Mouse (Mus musculus): ENCODE measurements at regions not wholly inside any gene's neighbourhood (a gene's known extent, or its start where the extent isn't known, plus 50 kb on each side); places are given as distances from the start of the nearest gene placed in this dataset.

DNA sequence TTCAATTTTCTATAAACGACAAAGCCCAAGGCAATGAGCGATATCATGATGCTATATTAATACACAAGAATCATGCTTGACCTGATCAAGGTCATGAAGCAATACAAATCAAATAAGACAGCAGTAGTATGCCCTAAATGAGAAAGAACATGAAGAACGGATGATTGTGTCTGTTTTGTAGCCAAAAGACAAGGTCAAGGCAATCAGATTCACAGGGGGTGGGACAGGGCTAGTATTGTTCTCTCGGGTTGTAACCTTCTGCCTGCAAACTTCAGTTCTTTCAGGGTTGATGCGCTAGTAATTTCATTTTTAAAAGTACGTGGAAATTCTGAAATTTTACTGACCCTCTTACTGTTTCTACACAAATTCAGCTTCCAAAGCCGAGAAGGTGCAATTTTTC, 206.7 kb downstream of the Arl4a start:
- DNase-seq = no peak

DNA sequence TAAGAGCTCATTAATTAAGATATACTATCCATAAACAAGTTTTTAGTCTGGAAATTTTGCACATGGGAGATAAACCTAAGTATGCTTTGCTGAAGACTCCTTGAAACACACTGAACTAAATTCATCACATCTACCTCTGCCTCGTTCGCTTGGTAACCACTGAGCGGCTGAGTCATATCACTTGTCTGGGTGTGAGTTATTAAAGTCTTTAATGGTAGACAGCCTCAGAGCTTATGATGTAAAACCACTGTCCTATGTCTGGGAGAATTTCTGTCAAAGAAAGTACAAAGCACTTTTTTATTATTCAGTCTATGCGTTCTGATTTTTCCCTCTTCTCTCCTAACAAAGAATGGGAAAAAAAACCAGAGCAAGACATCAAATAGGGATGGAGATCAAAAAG, 207.3 kb downstream of the Arl4a start:
- DNase-seq = no peak

GRCm38 (mm10) chr12:39822671-39823070, 215.2 kb downstream of the Arl4a start:
- no peak for DNase-seq

DNA sequence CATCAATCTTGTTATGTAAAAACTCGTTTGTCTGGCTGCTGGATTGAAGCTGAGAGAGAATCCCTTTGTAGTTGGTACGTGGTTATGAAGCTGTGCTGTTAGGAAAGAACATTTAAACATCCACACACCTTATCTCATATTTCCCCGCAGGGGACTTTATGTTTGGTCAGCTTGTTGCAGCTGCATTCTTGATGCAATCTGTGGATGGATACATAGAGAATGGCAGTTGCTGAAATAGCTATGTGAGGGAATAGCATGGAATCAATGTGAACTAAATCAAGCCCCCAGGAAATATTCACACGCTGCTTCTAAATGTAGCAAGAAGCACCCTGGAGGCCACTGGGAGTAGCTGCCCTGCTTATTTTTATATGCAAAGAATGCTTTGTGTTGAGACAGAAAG, 236.3 kb downstream of the Arl4a start:
- DNase-seq = no peak

- DNase-seq = no peak
These were observed 240.0 kb downstream of the Arl4a start for GRCm38 (mm10) chr12:39797843-39798242.

DNA sequence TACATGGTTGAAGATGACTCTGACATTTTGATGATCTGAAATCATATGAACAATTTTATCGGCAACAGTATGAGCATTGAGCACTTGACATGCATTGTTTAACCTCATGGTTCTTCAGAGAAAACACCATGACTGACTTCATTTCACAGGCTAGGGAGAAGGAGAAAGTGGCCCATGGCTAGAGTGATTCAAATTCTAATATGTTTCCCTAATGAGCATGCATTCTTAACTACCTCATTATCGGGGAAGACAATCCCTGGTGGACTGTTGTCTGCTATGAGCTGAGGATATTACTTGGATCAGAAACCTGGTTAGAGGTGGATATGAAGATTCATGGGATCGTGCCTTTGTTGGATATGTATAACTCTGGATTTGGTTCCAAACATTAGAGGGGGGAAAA, 240.9 kb downstream of the Arl4a start:
- no peak for DNase-seq

GRCm38 (mm10) chr12:39785026-39785425, 252.8 kb downstream of the Arl4a start:
- no peak for DNase-seq

- DNase-seq = no peak
These were observed 253.3 kb downstream of the Arl4a start for GRCm38 (mm10) chr12:39784532-39784931.

DNA sequence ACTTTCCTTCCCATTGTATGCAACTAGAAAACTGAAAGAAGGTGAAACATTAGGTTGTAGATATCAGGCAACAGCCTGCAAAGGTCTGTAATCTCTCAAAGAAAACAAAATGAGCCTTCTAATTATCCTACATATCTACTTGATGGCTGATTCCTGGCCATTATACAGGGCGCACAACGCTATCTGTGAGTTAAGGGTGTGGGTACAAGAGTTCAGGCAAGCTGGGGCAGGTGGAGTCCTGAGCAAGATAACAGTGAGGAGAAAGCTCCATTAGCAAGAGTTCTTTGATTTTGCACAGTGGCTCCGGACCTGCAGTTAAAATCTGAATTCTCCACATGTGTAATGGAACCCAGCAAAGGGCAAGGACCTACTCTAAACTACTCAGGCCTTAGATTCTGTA, 261.7 kb downstream of the Arl4a start:
- DNase-seq = no peak

DNA sequence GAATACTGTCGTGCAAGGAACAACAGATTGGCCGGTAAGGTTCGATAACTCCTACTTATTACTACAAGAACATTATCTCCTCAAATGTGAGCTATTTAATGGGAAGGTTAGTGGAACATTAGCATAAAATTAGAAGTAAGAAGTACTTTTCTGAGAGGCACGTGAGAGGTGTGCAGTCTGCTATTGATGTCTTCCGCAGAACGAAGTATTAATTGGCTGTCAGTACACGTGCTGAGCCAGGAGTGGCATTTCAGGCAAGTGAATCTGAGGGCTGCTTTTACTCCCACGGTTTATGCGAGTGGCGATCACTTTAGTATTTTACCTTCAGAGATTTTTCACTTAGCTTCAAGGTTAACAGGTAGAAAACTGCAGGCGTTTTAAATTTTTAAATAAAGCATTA, 270.8 kb downstream of the Arl4a start:
- DNase-seq = no peak

GRCm38 (mm10) chr12:39763529-39763928, 274.3 kb downstream of the Arl4a start:
- no peak for DNase-seq

DNA sequence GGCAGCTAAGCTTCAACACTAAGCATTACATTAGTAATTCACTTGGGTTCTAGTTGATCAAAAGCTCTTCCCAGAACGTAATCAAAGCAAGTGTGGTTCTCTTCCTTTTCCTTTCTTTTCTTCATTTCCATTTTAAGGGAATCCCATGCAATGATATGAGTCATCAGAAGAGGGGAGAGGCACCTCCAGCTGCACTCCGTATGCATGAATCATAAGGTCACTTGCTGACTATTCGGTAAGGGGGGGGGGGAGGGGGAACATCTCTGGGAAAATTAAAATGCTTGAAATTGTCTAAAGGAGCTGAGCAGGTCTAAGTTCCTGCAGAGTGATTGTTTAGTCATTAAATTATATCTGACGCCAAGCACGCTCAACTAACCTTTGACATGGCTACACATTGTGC, 275.9 kb downstream of the Arl4a start:
- no peak for DNase-seq

- no peak for DNase-seq
These were observed 276.5 kb downstream of the Arl4a start for GRCm38 (mm10) chr12:39761326-39761725.

DNA sequence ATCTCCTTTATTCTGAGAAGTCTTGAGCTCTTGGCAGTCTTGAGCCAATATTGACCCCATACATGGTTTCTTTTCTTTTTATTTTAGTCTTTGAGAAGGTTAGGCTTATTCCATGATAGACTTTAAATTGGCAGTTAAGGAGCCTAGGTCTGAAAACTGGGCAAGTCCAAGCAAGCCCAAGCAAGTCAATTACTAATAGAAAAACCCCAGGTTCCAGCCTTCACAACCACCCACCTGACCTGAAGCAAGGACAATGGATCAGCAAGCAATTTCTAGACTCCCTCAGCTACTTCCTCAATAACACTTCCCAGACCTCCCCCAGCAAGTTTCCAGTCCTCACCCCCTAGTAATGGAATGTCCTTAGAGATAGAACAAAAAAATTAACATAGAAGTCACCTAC, 279.9 kb downstream of the Arl4a start:
- no peak for DNase-seq

DNA sequence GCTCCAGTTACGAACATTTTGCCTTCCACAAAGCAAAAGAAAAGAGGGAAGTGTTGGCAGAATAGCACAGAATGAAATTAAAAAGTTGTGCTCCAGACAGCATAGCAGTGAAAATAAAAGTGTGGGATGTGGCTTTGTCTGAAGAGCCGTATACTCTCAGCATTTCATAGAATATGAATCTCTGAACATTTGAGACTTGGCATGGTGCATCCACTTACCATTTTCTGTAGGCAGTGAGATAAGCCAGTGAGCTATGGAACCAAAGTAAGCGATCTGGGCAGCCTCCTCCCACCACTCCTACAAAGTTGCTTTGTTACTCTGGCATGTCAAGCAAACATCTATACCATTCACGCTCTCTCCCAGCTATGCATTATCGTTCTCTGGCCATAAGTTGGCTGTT, 286.0 kb downstream of the Arl4a start:
- no peak for DNase-seq

DNA sequence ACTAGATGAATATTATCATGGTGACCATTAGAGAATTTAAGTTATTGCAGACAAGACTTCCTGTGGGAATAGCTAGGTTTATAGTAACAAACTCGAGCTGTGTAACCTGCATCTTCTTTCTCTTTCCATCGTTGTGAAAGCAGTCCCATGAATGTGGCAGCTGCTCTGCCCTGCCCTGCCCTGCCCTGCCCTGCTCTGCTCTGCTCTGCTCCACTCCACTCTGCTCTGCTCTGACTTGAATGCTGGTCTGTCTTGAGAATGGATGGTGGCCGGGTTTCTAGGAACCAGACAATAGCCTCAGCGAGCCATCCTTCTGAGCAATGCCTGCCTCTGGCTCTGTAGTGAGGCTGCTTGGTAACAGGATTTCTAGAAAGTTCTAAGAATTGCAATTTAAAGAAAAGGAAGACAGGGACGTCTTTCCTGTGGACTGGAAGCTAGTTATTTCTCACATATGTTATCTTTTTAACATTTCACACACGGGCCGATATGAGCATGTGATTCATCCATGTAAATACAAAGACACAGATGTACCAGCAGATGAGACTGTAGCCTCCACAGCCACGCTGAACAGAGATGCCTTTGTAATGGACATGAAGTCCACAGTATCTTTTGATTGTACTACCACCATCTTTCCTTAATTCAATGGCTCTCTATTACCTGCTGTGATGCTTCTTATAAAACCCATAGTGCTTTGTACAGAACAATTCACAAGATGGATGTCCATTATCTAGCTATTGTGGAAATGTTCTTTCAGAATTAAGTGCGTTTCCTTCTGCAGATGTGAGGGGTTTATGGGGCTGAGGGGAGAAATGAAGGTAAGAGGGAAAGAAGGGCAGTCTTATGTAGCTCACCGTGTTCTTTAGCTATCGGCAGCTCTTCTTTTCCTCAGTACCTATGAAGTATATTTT, 295.4 kb downstream of the Arl4a start:
- DNase-seq = no peak

- DNase-seq = no peak
These were observed 296.6 kb downstream of the Arl4a start for GRCm38 (mm10) chr12:39741051-39741847.

GRCm38 (mm10) chr12:39736966-39737365, 300.9 kb downstream of the Arl4a start:
- DNase-seq = no peak

GRCm38 (mm10) chr12:39736097-39736920, 301.5 kb downstream of the Arl4a start:
- no peak for DNase-seq

DNA sequence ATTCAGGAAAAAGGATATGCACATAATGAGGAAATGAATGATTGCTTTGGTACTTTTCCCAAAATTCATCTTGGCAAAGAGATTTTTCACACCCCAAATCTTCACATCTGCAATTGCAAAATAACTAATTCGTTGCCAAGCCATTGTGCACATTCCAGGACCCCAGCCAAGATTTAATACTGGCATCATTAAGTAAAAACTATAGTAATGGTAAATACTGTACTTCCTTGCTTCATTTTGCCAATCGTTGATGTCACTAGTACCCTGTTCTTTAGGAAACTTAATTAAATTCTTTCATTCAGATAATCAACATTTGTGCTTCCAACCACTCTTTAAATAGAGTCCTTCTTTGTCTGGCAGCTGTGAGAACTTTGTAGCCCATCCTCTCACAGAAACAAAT, 303.6 kb downstream of the Arl4a start:
- no peak for DNase-seq

DNA sequence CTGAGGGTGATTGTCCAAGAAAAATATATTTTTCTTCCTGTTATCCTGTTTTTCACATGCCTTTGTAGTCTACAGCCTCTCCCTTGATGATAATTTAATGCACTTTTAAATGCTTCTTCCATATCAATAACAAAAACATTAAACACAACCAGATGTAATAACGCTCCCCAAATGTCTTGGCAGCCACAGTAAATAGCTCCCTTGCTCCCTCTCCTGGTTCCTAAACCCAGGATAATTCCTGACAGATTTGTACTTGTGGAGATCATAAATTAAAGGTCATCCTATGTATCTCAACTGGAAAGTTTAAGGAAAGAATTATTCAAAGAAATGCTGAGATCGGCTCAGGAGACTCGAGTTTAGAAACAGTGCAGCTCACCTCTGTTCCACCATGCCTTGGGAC, 306.6 kb downstream of the Arl4a start:
- DNase-seq = no peak

- no peak for DNase-seq
These were observed 308.6 kb downstream of the Arl4a start for GRCm38 (mm10) chr12:39729255-39729654.

GRCm38 (mm10) chr12:39724172-39724571, 313.7 kb downstream of the Arl4a start:
- no peak for DNase-seq

All from right cerebral cortex, postnatal 25 days (tissue).